Mouse (Mus musculus): Measurements from ENCODE around the gene C2cd2l. TPM values are rescaled to one million over a fixed set of nuclear protein-coding genes. Genes with fewer than 3 reads are reported as not detected.
A peak's percentile ranks its signal among the peaks of the same experiment; 100 is the strongest.

C2cd2l gene
- polyA plus RNA-seq, 1 experiment from 2014 or later: 10.3 TPM

DNA sequence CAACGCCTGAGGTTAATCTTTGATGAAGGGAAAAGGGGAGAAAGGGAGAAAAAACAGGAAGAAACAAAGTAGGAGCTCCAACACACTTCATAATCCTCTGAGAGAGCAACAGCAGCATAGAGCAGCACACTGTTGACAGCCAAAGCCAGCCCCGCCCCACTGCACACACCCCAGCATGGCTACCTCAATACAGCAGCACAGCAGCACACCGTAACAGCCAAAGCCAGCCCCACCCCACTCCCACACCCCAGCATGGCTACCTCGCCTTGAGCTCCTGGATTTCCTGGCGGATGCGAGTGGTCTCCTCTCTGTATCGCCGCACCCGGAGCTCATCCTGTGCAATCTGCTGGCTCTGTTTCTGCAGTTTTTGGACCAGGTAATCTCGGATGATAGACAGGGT is 32.3 kb upstream of the C2cd2l start:
- Histone ChIP-seq H3K9me3 (ENCODE audit: low read length) (no peaks in the 10 kb centered on the region), H3K4me1 (ENCODE audit: insufficient read depth, low read depth, low read length) (no peaks in the 10 kb centered on the region), H3K36me3 (ENCODE audit: insufficient read depth, low read length) (peaks cover 53% of the 10 kb centered on the region; the same call in 1 of the 2 replicates), H3K9ac (replicated peaks; ENCODE audit: low read depth) (no peak overlapping the region), H3K27ac (ENCODE audit: low read length) (no peak overlapping the region), H3K4me2 (replicated peaks; ENCODE audit: low read depth, low read length) (no peak overlapping the region), H3K27me3 (replicated peaks; ENCODE audit: insufficient read depth, low read length) (no peaks in the 10 kb centered on the region), H3K4me3 (ENCODE audit: low read depth, low read length) (no peak overlapping the region)
- ATAC-seq (no peak), DNase-seq (ENCODE audit: low spot score) (no peak)
- 95% methylated on average over 10 of the region's 10 CpGs for WGBS
- TF ChIP-seq CTCF (IDR thresholded peaks at IDR 0.05) (no peak), EP300 (IDR thresholded peaks at IDR 0.05) (no peak)

DNA sequence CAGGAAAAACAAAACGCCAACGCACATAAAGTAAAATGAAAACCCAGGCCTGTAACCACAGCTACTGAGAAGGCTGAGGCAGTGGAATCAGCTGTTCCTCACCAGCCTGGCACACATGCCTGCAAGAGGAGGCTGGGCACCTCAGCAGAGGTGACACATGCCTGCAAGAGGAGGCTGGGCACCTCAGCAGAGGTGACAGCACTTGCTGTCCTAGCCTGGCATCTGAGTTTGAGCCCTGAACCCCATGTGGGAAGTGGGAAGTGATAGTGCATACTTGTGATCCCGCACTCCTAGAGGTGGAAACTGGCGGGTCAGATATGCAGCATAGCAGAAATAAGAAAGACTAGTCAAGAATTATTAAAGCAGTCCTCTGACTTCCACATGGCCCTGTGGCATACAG is 31.3 kb upstream of the C2cd2l start:
- TF ChIP-seq CTCF (IDR thresholded peaks at IDR 0.05): no peak
- TF ChIP-seq EP300 (IDR thresholded peaks at IDR 0.05): no peak
- Histone ChIP-seq H3K4me3 (ENCODE audit: low read depth, low read length) (no peak overlapping the region), H3K9ac (replicated peaks; ENCODE audit: low read depth) (no peak overlapping the region), H3K4me2 (replicated peaks; ENCODE audit: low read depth, low read length) (no peak overlapping the region), H3K27me3 (replicated peaks; ENCODE audit: insufficient read depth, low read length) (no peaks in the 10 kb centered on the region), H3K27ac (ENCODE audit: low read length) (no peak overlapping the region), H3K4me1 (ENCODE audit: insufficient read depth, low read depth, low read length) (no peaks in the 10 kb centered on the region), H3K36me3 (ENCODE audit: insufficient read depth, low read length) (peaks cover 51% of the 10 kb centered on the region; the same call in 1 of the 2 replicates), H3K9me3 (ENCODE audit: low read length) (no peaks in the 10 kb centered on the region)
- 95% methylated on average over 4 of the region's 4 CpGs for WGBS
- ATAC-seq (no peak), DNase-seq (ENCODE audit: low spot score) (no peak)

DNA sequence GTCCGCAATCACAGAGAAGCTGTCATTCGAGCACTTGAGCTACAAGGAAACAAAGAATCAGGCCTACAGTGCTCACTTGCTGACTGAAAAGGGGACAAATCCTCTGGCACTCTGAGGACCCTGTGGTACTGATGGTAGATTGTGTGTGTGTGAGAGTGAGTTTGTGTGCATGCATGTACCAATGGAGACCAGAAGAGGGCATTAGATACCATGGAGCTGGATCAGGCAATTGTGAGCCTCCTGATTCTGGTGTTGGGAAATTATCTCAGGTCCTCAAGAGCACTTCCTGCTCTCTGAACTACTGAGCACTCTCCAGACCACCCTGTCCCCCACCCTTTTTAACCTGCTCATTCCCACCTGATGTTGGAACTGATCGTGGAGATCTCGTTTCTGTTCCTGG is 28.5 kb upstream of the C2cd2l start:
- Histone ChIP-seq H3K36me3 (ENCODE audit: insufficient read depth, low read length) (peaks cover 28% of the 10 kb centered on the region; the same call in 1 of the 2 replicates), H3K9ac (replicated peaks; ENCODE audit: low read depth) (no peak overlapping the region), H3K4me3 (ENCODE audit: low read depth, low read length) (no peak overlapping the region), H3K27me3 (replicated peaks; ENCODE audit: insufficient read depth, low read length) (no peaks in the 10 kb centered on the region), H3K4me1 (ENCODE audit: insufficient read depth, low read depth, low read length) (no peaks in the 10 kb centered on the region), H3K9me3 (ENCODE audit: low read length) (no peaks in the 10 kb centered on the region), H3K4me2 (replicated peaks; ENCODE audit: low read depth, low read length) (no peak overlapping the region), H3K27ac (ENCODE audit: low read length) (no peak overlapping the region)
- no peak for DNase-seq (ENCODE audit: low spot score)
- WGBS: 97% methylated on average over 4 of the region's 4 CpGs
- no peak for ATAC-seq
- TF ChIP-seq CTCF (IDR thresholded peaks at IDR 0.05): peak; percentile 34
- TF ChIP-seq EP300 (IDR thresholded peaks at IDR 0.05): no peak

DNA sequence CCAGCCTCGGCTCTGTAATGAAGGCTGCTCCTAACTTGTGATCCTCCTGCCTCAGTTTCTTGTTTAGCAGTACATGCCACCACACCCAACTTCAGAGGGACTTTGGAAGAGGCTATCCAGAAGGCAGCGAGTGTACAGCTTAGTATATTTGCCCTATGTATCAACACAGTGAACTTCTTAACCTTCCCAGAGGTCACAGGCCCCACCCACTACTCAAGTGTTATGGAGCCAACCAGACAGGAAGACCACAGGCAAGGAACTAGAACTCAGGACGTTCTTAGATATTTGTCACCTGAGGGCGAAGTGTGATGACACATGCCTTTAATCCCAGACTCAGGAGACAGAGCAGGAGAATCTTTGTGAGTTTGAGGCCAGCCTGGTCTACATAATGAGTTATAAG is 27.5 kb upstream of the C2cd2l start:
- TF ChIP-seq CTCF (IDR thresholded peaks at IDR 0.05) (no peak), EP300 (IDR thresholded peaks at IDR 0.05) (no peak)
- H3K4me2 ChIP-seq (replicated peaks; ENCODE audit: low read depth, low read length): no peak overlapping the region
- ATAC-seq (no peak), DNase-seq (ENCODE audit: low spot score) (no peak)
- H3K9ac ChIP-seq (replicated peaks; ENCODE audit: low read depth): no peak overlapping the region
- 74% methylated on average over 4 of the region's 4 CpGs for WGBS
- no peak overlapping the region for H3K4me3 ChIP-seq (ENCODE audit: low read depth, low read length)
- peaks cover 24% of the 10 kb centered on the region; the same call in 1 of the 2 replicates for H3K36me3 ChIP-seq (ENCODE audit: insufficient read depth, low read length)
- no peak overlapping the region for H3K27ac ChIP-seq (ENCODE audit: low read length)
- no peaks in the 10 kb centered on the region for H3K9me3 ChIP-seq (ENCODE audit: low read length)
- H3K4me1 ChIP-seq (ENCODE audit: insufficient read depth, low read depth, low read length): peaks cover 8% of the 10 kb centered on the region; the same call in 1 of the 2 replicates
- no peaks in the 10 kb centered on the region for H3K27me3 ChIP-seq (replicated peaks; ENCODE audit: insufficient read depth, low read length)

DNA sequence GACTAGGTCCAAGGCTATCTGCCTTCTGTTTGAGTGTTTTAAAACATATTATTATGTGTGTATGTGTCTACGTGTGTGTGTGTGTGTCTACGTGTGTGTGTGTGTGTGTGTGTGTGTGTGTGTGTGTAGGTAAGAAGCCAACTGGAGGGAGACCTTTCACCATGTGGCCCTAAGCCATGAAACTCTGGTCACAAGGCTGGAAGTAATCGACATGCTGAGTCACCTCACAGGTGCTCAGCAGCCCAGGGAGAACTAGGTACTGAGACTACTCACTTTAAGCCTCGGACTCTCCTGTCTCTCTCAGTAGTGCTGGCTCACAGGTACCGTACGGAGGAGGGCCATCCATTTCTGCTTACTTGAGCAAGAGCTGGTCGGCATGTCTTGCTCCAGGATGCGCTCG is 27.1 kb upstream of the C2cd2l start:
- DNase-seq (ENCODE audit: low spot score) (no peak), ATAC-seq (no peak)
- WGBS: 86% methylated on average over 9 of the region's 9 CpGs
- Histone ChIP-seq H3K36me3 (ENCODE audit: insufficient read depth, low read length) (peaks cover 19% of the 10 kb centered on the region; the same call in 1 of the 2 replicates), H3K4me3 (ENCODE audit: low read depth, low read length) (no peak overlapping the region), H3K9me3 (ENCODE audit: low read length) (no peaks in the 10 kb centered on the region), H3K27me3 (replicated peaks; ENCODE audit: insufficient read depth, low read length) (no peaks in the 10 kb centered on the region), H3K9ac (replicated peaks; ENCODE audit: low read depth) (no peak overlapping the region), H3K4me1 (ENCODE audit: insufficient read depth, low read depth, low read length) (peaks cover 8% of the 10 kb centered on the region; the same call in 1 of the 2 replicates), H3K4me2 (replicated peaks; ENCODE audit: low read depth, low read length) (no peak overlapping the region), H3K27ac (ENCODE audit: low read length) (no peak overlapping the region)
- no peak for TF ChIP-seq CTCF (IDR thresholded peaks at IDR 0.05)
- TF ChIP-seq EP300 (IDR thresholded peaks at IDR 0.05): no peak

DNA sequence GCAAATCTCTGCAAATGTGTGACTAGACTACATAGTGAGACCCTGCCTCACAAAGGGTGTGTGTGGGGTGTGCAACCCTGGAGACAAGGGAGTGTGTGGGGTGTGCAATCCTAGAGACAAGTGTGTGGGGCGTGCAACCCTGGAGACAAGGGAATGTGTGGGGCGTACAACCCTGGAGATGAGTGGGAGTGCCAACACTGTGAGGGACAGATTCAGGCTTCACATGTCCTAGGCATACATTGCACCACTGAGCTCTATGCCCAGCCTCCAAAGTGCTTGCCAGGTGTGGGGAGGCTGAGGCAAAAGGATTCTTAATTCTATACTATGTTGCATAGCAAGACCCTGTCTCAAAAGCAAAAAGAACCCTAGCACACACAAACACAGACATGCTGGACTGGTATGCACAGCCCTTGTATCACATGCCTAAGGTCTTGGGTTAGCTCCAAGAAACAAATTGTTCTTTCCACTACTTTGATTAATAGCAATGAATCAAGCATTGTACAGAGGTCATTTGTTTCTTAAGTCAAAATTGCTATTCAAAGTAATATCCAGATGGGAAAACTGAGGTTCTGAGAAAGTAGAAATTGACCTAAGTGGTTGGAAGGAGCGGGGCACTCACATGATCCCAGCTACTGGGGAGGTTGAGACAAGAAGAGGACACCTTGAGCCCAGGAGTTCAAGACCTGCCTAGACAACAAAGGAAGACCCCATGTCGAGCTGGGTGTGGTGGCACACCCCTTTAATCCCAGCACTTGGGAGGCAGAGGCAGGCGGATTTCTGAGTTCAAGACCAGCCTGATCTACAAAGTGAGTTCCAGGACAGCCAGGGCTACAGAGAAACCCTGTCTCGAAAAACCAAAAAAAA is 25.7 kb upstream of the C2cd2l start:
- H3K27ac ChIP-seq (ENCODE audit: low read length): no peak overlapping the region
- WGBS: 81% methylated on average over 5 of the region's 6 CpGs
- ATAC-seq: no peak
- no peaks in the 10 kb centered on the region for H3K9me3 ChIP-seq (ENCODE audit: low read length)
- H3K4me2 ChIP-seq (replicated peaks; ENCODE audit: low read depth, low read length): no peak overlapping the region
- H3K4me3 ChIP-seq (ENCODE audit: low read depth, low read length): no peak overlapping the region
- peaks cover 8% of the 10 kb centered on the region; the same call in 1 of the 2 replicates for H3K4me1 ChIP-seq (ENCODE audit: insufficient read depth, low read depth, low read length)
- no peak for TF ChIP-seq CTCF (IDR thresholded peaks at IDR 0.05)
- TF ChIP-seq EP300 (IDR thresholded peaks at IDR 0.05): peak; percentile 14; the same call in 1 of the 2 replicates
- peaks cover 13% of the 10 kb centered on the region; the same call in 1 of the 2 replicates for H3K36me3 ChIP-seq (ENCODE audit: insufficient read depth, low read length)
- DNase-seq (ENCODE audit: low spot score): peak; percentile 55
- H3K27me3 ChIP-seq (replicated peaks; ENCODE audit: insufficient read depth, low read length): no peaks in the 10 kb centered on the region
- no peak overlapping the region for H3K9ac ChIP-seq (replicated peaks; ENCODE audit: low read depth)

Measured in lung, postnatal 0 days (tissue).